Mouse (Mus musculus) stomach, postnatal 0 days (tissue): Measurements from ENCODE around the gene Gm28230.

Source experiments
- CTCF ChIP-seq: IDR thresholded peaks from 2 replicates; pipeline ENCODE4 v1.5.1; 2016; ENCODE audit warnings: antibody characterized with exemption, low read depth, mild to moderate bottlenecking, moderate library complexity
- EP300 ChIP-seq: optimal IDR thresholded peaks from 2 replicates; pipeline ENCODE3; 2016; ENCODE audit warnings: antibody characterized with exemption

- TF ChIP-seq CTCF (no peak), EP300 (no peak)
Measured at GRCm38 (mm10) chr2:74761941-74762340, 35.4 kb downstream of the Gm28230 start.
